Mouse (Mus musculus) kidney, adult 18-20 months (tissue): Measurements from ENCODE around the gene Snhg11.
"Not testable (repeated sequence)": the region's sequence is repeated elsewhere in the genome, so short reads cannot be mapped to it uniquely, and the experiment has no call there.

Experiments
- DNase-seq: peaks from one replicate; pipeline ENCODE4 v3.0.0; 2021

The Snhg11 gene

GRCm38 (mm10) chr2:158370173-158370550, 5.3 kb upstream of the Snhg11 start:
- peak; percentile 18 for DNase-seq

- DNase-seq, result peak; percentile 46
Observed at GRCm38 (mm10) chr2:158373061-158373460, 2.4 kb upstream of the Snhg11 start.

GRCm38 (mm10) chr2:158373516-158373915, 1.9 kb upstream of the Snhg11 start:
- no peak for DNase-seq

GRCm38 (mm10) chr2:158376123-158376687, 767 bp downstream of the Snhg11 start:
- DNase-seq, result no peak

DNA sequence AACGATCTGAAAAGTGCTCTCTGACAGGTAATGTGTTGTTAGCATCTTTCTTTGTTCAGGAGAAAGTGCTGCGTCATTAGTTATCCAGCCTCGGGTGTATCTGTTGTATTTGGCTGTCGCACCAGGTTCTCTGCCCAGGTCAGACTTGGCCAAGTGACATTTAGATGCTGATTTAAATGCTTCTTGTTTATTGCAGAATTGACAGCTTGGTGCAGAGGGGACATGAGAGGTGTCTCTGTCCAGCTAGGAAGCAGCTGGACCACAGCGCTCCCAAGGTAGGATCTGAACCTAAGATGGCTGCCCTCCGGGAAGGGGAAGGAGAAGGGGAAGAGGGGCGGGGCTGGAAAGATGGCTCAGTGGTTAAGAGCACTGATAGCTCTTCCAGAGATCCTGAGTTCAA, 1.4 kb downstream of the Snhg11 start:
- DNase-seq, result no peak

DNA sequence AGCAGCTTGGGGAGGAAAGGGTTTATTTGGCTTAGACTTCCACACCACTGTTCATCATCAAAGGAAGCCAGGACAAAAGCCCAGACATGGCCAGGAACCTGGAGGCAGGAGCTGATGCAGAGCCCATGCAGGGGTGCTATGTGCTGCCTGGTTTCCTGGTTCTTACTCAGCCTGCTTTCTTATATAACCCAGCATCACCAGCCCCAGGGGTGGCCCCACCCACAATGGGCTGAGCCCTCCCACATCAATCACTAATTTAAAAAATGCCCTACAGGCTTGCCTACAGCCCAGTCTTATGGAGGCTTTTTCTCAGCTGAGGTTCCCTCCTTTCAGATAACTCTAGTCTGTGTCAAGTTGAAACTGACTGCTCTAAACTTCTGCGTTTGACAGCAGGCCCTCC, 2.4 kb downstream of the Snhg11 start:
- DNase-seq, result no peak

DNA sequence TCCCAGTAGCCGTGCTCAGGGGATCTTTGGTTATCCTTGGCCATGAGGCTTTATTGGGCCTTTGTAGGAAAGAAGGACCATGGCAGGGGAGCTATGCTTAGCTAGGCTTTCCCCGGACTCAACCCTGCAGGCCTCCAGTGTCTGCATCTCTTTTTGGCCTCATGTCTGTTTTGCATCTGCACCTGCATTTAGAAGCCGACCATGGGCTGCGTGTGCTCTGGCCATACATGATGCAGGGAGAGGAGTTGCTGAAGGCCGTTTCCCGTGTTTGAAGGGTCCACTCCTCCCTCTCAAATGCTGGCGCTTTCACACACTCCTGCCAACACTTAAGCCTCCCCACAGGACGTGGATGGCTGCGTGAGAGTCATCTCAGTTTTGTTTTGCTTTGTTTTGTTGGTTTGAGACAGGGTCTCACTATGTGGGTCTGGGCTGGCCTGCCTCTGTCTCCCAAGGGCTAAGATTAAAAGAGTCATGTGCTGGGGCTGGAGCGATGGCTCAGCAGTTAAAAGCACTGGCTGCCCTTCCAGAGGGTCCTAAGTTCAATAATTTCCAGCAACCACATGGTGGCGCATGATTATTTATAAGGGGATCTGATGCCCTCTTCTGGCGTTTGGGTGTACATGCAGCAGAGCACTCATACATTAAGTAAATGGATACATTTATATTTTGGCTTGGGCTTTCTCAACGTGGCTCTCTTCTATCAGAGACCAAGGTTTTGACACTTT, 4.1 kb downstream of the Snhg11 start:
- peak; percentile 60 for DNase-seq

- DNase-seq, result no peak
Observed at GRCm38 (mm10) chr2:158386072-158386471, 10.6 kb downstream of the Snhg11 start.

- no peak for DNase-seq
Observed at GRCm38 (mm10) chr2:158389421-158389820, 14.0 kb downstream of the Snhg11 start.

DNA sequence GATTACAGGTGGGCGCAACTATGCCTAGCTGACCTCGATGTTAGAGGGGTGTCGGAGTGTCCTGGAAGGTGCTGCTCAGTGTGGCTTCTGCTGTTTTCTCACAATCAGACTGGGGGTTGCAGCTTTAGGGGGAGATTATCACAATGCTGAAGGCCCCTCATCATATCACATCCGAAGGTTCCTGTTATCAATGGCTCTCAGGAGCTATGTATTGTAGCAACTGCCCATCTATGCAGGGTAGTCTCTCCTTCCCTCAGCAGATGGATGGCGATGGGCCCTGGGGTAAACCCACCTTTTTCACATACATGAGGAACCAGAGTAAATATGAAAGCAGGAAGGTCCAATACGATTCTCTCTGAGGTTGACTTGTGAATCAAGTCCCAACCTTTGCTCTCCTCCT, 20.9 kb downstream of the Snhg11 start:
- DNase-seq, result no peak

- not testable (repeated sequence) for DNase-seq
Observed at GRCm38 (mm10) chr2:158397140-158397539, 21.7 kb downstream of the Snhg11 start.

DNA sequence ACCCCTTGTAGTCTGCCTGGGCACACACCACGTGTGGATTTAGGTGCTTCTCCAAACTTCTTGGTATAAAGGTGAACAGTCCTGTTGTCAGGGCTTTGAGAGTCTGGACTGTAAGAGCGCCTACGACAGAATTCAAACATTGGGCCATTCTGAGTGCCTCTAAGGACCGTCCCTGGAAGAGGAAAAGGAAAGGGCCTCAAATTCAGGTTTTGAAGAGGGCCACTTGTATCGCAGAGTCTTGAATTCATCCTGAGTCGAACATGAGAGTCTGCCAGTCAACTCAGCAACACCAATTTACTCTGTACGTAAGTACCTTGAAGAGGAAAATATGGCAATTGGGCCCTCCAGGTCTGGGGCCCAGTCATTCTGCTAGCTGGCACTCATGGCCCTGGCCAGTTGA, 27.5 kb downstream of the Snhg11 start:
- DNase-seq, result no peak

DNA sequence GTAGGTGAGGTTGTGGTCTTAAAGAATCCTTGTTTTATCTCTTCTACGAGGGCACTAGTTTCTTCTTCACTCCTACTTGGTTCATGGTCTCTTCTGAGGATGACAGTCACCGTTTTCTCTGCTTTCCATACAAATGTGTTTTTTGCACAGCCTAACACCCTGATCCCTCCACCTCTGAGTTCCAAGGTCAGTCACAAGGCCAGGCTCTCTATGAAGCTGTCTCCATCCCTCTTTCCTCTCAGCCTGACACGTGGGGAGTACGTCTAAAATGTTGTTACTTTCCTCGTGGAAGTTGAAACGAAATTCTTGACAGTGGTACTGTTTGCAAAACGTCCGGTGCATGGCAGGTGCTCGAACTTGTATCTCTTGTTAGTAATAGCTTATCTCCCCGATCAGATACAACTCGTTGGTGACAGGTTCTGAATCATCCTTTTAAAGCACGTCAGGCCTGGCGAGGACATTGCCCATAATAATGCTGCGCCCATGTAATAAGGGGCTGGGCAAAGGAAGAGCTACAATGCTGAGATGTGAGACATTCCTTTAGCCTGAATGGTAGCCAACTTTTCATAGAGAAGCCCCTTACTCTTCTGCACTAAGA, 33.7 kb downstream of the Snhg11 start:
- DNase-seq, result no peak

- DNase-seq, result peak; percentile 99
Observed at GRCm38 (mm10) chr2:158409595-158410021, 34.2 kb downstream of the Snhg11 start, which contains the start of gene Ralgapb. Gene Ralgapb (plus strand): TSS chr2:158409848.

- DNase-seq, result no peak
Observed at GRCm38 (mm10) chr2:158410022-158411014, 34.9 kb downstream of the Snhg11 start.

DNA sequence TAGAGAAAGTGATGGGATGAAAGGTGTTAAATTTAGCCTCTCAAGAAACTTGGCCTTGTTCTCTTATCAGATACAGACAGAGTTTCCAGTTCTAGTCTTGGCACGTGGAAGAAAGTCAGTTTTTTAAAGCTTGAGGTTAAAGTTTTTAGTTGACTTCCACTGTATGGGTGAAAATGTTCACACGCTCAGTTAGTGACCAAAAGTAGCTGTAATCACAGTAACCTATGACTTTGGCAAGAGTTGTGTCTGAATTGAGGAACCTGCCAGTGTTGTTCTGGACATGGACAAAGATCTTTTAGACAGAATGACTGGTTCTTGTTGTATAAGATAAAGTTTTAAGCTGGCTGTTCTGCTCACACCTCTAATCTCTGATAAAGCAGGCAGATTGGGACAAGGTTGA, 37.8 kb downstream of the Snhg11 start:
- no peak for DNase-seq

GRCm38 (mm10) chr2:158415826-158416225, 40.4 kb downstream of the Snhg11 start:
- DNase-seq, result no peak

DNA sequence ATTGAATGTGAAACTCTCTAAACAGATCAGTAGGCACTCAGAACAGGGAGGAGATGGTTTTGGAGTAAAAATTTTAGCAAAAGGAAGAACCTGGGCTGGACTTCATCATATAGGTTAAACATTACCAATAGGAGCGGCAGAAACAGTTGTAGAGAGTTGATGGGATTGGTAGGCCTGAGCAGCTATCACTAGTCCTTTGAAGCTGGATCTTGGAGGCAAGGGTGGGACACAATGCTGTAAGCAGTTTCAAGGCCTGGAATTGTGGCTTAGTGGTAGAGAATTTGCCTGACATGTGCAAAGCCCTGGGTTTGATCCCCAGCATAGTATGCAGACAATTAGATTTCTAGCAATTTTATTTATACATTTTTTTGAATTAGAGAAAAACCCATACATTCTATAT, 43.2 kb downstream of the Snhg11 start:
- no peak for DNase-seq
